Mouse (Mus musculus): ENCODE measurements around the gene Zdhhc18. TPM values are rescaled to one million over a fixed set of nuclear protein-coding genes. Genes with fewer than 3 reads are reported as not detected.

Gene Zdhhc18
- total and polyA plus RNA-seq, 2 experiments from 2014 or later: 9.3 to 21.2 TPM

DNA sequence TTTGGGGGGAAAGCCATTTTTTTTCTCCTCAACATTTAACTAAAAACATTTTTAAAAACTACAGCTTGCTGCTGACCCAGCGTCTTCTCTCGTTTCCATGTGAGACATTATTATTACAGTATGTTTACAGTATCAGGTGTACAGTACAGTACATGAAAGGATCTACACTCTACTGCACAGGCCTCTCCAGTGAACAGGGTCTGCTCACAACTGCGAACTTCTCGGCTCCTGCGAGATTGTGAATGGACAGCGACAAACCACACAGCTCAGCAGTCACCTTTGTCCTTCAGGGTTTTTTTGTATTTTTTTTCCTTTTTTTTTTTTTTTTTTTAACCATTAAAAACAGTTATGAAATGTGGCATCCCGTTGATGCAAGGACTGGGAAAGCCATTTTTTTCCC lies 29.7 kb upstream of the Zdhhc18 start:
- 82% methylated on average over 7 of the region's 7 CpGs for WGBS

DNA sequence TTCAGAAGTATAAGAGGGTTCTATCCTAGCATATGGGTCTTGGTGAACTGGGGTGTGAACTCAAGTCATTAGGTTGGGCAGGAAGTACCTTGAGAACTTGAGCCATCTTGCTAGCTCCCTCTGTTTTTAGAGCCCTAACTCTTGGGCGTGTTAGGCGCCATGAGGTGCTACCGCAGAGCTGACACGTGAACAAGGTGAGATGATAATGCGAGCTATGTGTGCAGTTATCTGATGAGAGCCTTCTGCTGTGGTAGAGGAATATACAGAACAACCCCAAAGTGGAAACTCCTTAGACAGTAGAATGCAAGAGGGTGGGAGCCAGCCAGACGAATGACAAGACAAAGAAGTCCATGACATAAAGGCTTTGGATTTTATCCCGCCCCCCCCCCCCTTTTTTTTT lies 27.3 kb upstream of the Zdhhc18 start:
- no peak for DNase-seq
- no peak overlapping the region for H3K9ac ChIP-seq
- 74% methylated on average over 7 of the region's 7 CpGs for WGBS
- H3K27ac ChIP-seq (ENCODE audit: low read depth, low read length): peak overlapping the region; percentile 29; the same call in 1 of the 2 replicates
- no peak overlapping the region for H3K4me2 ChIP-seq (ENCODE audit: low read depth)
- no peak for TF ChIP-seq CTCF (IDR thresholded peaks at IDR 0.05; ENCODE audit: low read depth)
- no peak overlapping the region for H3K4me3 ChIP-seq (ENCODE audit: low read depth, low read length)
- no peak for ATAC-seq
- no peaks in the 10 kb centered on the region for H3K27me3 ChIP-seq (ENCODE audit: insufficient read depth, low read length)
- H3K9me3 ChIP-seq (ENCODE audit: low read length): no peaks in the 10 kb centered on the region
- peaks cover 11% of the 10 kb centered on the region for H3K4me1 ChIP-seq (ENCODE audit: insufficient read depth)
- peaks cover 30% of the 10 kb centered on the region for H3K36me3 ChIP-seq (ENCODE audit: insufficient read depth)

More for the DNA sequence above, 29.7 kb upstream of the Zdhhc18 start:
- no peaks in the 10 kb centered on the region for H3K27me3 ChIP-seq (ENCODE audit: insufficient read depth, low read length)
- DNase-seq (no peak), ATAC-seq (no peak)
- H3K4me2 ChIP-seq (ENCODE audit: low read depth): no peak overlapping the region
- no peak overlapping the region for H3K9ac ChIP-seq
- H3K27ac ChIP-seq (ENCODE audit: low read depth, low read length): no peak overlapping the region
- H3K36me3 ChIP-seq (ENCODE audit: insufficient read depth): peaks cover 51% of the 10 kb centered on the region
- no peak overlapping the region for H3K4me3 ChIP-seq (ENCODE audit: low read depth, low read length)
- TF ChIP-seq CTCF (IDR thresholded peaks at IDR 0.05; ENCODE audit: low read depth): no peak
- H3K9me3 ChIP-seq (ENCODE audit: low read length): no peaks in the 10 kb centered on the region
- no peaks in the 10 kb centered on the region for H3K4me1 ChIP-seq (ENCODE audit: insufficient read depth)

DNA sequence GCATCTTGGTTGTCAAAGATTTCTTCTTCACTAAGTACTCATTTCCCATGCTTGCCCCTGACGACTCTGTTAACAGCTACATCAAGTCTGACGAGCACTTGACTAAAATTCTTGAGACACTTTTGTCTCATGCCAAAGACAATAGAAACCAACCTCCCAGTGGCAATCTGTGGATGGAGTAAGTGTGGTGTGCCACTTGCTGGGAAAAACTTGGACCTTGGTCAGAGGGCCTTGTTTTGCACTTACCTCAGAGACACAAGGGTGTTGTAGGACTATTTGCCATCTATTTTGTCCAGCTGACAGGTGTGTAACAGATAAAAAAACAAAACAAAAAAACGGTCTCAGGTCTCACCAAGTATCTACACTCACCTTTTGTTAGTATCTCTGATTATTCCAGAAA lies 26.2 kb upstream of the Zdhhc18 start:
- Histone ChIP-seq H3K27ac (ENCODE audit: low read depth, low read length) (peak overlapping the region; percentile 59; the same call in 1 of the 2 replicates), H3K36me3 (ENCODE audit: insufficient read depth) (peaks cover 20% of the 10 kb centered on the region), H3K27me3 (ENCODE audit: insufficient read depth, low read length) (no peaks in the 10 kb centered on the region), H3K4me1 (ENCODE audit: insufficient read depth) (peaks cover 17% of the 10 kb centered on the region), H3K4me3 (ENCODE audit: low read depth, low read length) (no peak overlapping the region), H3K9ac (no peak overlapping the region), H3K4me2 (ENCODE audit: low read depth) (no peak overlapping the region), H3K9me3 (ENCODE audit: low read length) (no peaks in the 10 kb centered on the region)
- no peak for ATAC-seq
- whole genome bisulfite sequencing: 11% methylated on average over 3 of the region's 3 CpGs
- DNase-seq: no peak
- no peak for TF ChIP-seq CTCF (IDR thresholded peaks at IDR 0.05; ENCODE audit: low read depth)

DNA sequence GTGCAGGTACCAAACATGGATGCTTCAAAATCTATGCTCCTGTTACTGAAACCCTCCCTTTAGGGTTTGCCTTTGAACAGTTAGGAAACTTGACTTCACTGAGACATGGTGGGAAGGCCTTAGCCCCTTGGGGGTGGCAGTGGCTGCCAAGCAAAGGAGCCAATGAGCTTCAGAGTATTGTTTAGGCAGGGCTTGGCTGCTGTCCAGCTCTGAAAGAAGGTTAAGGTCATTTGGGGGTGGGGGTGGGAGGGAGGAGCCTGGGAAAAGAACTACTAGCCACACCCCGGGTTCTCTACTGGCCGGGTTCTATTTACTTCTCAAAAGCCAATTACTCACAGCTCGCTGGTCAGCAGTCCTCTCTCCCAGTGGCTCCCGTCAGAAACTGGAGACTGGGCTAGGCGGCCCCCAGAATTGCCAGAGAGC lies 25.7 kb upstream of the Zdhhc18 start:
- no peaks in the 10 kb centered on the region for H3K9me3 ChIP-seq (ENCODE audit: low read length)
- ATAC-seq (peak; percentile 14; the same call in 1 of the 2 replicates), DNase-seq (peak; percentile 66)
- no peak overlapping the region for H3K4me2 ChIP-seq (ENCODE audit: low read depth)
- H3K4me1 ChIP-seq (ENCODE audit: insufficient read depth): peaks cover 21% of the 10 kb centered on the region
- H3K27me3 ChIP-seq (ENCODE audit: insufficient read depth, low read length): no peaks in the 10 kb centered on the region
- peaks cover 14% of the 10 kb centered on the region for H3K36me3 ChIP-seq (ENCODE audit: insufficient read depth)
- no peak for TF ChIP-seq CTCF (IDR thresholded peaks at IDR 0.05; ENCODE audit: low read depth)
- no peak overlapping the region for H3K4me3 ChIP-seq (ENCODE audit: low read depth, low read length)
- WGBS: 3% methylated on average over 5 of the region's 5 CpGs
- peak overlapping the region; percentile 59 for H3K27ac ChIP-seq (ENCODE audit: low read depth, low read length)
- no peak overlapping the region for H3K9ac ChIP-seq

DNA sequence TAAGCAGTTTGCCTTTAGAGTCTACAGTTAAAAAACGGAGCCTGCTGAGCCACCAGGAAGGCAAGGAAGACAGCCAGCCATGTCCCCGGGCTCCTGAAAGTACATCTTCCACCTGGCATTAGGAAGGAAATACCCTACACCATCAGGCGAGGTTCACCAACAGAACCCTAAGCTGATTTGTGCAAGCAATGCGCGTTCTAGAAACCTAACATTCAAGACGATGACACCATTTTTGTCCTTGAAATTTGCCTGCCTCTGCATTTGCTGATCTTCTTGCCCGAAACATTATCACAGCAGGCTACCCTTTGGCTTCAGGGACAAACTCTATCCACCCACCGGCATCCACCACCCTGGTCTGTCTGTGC lies 24.4 kb upstream of the Zdhhc18 start:
- Histone ChIP-seq H3K4me3 (ENCODE audit: low read depth, low read length) (no peak overlapping the region), H3K9ac (no peak overlapping the region), H3K36me3 (ENCODE audit: insufficient read depth) (0 out of 2 replicates have a peak, but pooled peaks cover 6% of the 10 kb centered on the region), H3K27ac (ENCODE audit: low read depth, low read length) (peak overlapping the region; percentile 54; the same call in 1 of the 2 replicates), H3K27me3 (ENCODE audit: insufficient read depth, low read length) (no peaks in the 10 kb centered on the region), H3K9me3 (ENCODE audit: low read length) (no peaks in the 10 kb centered on the region), H3K4me1 (ENCODE audit: insufficient read depth) (peaks cover 25% of the 10 kb centered on the region), H3K4me2 (ENCODE audit: low read depth) (no peak overlapping the region)
- 68% methylated on average over 8 of the region's 8 CpGs for WGBS
- ATAC-seq (no peak), DNase-seq (no peak)
- no peak for TF ChIP-seq CTCF (IDR thresholded peaks at IDR 0.05; ENCODE audit: low read depth)

DNA sequence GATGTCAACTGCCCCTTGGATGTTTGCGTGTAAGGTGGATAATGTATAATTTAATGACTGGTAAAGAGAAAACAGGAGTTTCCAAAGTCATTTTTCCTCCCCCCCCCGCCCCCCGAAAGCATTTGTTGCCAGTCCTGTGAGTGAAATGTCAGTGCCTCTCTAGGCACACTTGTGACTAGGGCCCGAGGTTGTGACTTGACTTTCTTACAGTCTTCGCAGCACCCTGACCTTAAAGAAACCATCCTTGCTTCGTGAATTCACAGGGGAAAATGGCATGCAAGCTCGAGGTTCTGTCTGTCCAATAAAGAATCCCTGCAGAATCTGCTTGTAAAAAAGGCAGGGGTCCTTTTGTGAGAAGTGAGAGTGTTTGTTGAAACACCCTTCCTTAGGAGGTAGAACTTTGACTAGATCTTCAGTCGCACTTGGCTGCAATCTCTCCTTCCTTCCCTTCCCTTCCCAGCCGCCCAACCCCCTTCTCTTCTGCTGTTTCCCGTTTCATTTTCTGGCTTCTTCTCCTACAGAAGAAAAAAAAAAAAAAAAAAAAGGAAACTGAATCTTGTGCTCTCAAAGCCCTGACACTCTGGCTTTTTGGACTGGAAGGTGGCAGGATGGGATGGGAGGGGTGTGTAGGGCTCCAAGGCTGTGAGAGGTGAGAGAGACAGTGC lies 23.8 kb upstream of the Zdhhc18 start:
- no peak for DNase-seq
- ATAC-seq: no peak
- Histone ChIP-seq H3K4me2 (ENCODE audit: low read depth) (peak overlapping the region; percentile 78), H3K4me1 (ENCODE audit: insufficient read depth) (peaks cover 25% of the 10 kb centered on the region), H3K27me3 (ENCODE audit: insufficient read depth, low read length) (no peaks in the 10 kb centered on the region), H3K4me3 (ENCODE audit: low read depth, low read length) (no peak overlapping the region), H3K9ac (no peak overlapping the region), H3K27ac (ENCODE audit: low read depth, low read length) (peak overlapping the region; percentile 54; the same call in 1 of the 2 replicates), H3K9me3 (ENCODE audit: low read length) (no peaks in the 10 kb centered on the region), H3K36me3 (ENCODE audit: insufficient read depth) (0 out of 2 replicates have a peak, but pooled peaks cover 6% of the 10 kb centered on the region)
- 45% methylated on average over 10 of the region's 10 CpGs for WGBS
- no peak for TF ChIP-seq CTCF (IDR thresholded peaks at IDR 0.05; ENCODE audit: low read depth)

DNA sequence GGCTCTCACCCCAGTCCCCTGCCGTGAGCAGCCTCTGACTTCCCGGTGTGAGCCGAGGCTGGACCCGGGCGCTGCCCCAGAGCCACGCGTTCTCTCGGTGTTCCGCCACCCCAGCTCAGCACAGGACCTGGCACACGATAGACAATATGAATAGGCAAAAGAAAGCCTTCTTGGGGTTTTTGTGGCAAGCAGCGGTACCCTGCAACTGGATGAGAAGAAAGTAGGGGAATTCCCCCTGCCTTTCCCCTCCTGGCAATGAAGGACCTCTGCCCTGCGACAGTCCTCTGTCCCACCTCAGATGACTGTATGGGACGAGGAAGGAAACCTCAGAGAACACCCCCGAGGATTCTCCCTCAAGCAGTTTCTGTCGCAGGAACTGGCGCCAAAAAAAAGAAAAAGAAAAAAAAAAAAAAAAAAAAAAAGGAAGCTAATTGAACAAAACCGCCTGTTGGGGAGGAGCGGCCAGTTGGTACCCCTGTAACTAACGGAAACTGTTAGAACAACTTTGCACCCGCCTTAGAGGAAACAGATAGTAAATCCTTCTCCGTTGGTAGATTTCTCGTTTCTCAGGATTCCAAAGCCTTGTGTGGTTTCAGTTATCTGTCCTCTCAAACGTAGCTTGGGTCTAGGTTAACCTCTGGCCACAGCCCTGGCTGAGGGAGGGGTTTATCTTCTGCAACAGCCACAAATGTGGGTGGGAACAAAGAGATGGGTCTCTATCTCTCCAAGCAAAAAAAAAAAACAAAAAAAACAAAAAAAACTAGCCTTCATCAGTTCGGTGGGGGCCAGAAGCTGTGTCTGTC lies 23.1 kb upstream of the Zdhhc18 start:
- Histone ChIP-seq H3K9ac (peak overlapping the region; percentile 84), H3K4me3 (ENCODE audit: low read depth, low read length) (peak overlapping the region; percentile 83), H3K4me1 (ENCODE audit: insufficient read depth) (peaks cover 25% of the 10 kb centered on the region), H3K27me3 (ENCODE audit: insufficient read depth, low read length) (no peaks in the 10 kb centered on the region), H3K27ac (ENCODE audit: low read depth, low read length) (peak overlapping the region; percentile 96), H3K9me3 (ENCODE audit: low read length) (no peaks in the 10 kb centered on the region), H3K4me2 (ENCODE audit: low read depth) (peak overlapping the region; percentile 78), H3K36me3 (ENCODE audit: insufficient read depth) (0 out of 2 replicates have a peak, but pooled peaks cover under 1% of the 10 kb centered on the region)
- peak; percentile 28; the same call in 1 of the 2 replicates for ATAC-seq
- no peak for TF ChIP-seq CTCF (IDR thresholded peaks at IDR 0.05; ENCODE audit: low read depth)
- no peak for DNase-seq
- 2% methylated on average over 24 of the region's 24 CpGs for WGBS
